Mouse (Mus musculus): ENCODE results near the gene Chst15. TPM values are rescaled to one million over a fixed set of nuclear protein-coding genes. Genes with fewer than 3 reads are reported as not detected.

Chst15 gene
- polyA plus RNA-seq, 1 experiment from 2014 or later, result 24.4 TPM

GRCm38 (mm10) chr7:132197817-132198475 is 119.1 kb downstream of the Chst15 start:
- H3K4me1 ChIP-seq (replicated peaks), result peaks cover 8% of the 10 kb centered on the region
- no peaks in the 10 kb centered on the region for H3K9me3 ChIP-seq
- no peaks in the 10 kb centered on the region for H3K27me3 ChIP-seq
- no peak overlapping the region for H3K4me3 ChIP-seq
- no peaks in the 10 kb centered on the region for H3K36me3 ChIP-seq
- H3K9ac ChIP-seq, result no peak overlapping the region
- no peak overlapping the region for H3K27ac ChIP-seq
- no peak for ATAC-seq (ENCODE audit: low FRiP score)
- no peak overlapping the region for H3K4me2 ChIP-seq
- WGBS, result 54% methylated on average over 7 of the region's 7 CpGs

GRCm38 (mm10) chr7:132196581-132196980 is 120.4 kb downstream of the Chst15 start:
- Histone ChIP-seq H3K36me3 (no peaks in the 10 kb centered on the region), H3K27me3 (no peaks in the 10 kb centered on the region), H3K9me3 (no peaks in the 10 kb centered on the region), H3K4me1 (replicated peaks) (peaks cover 8% of the 10 kb centered on the region), H3K4me3 (no peak overlapping the region), H3K27ac (no peak overlapping the region), H3K9ac (no peak overlapping the region), H3K4me2 (no peak overlapping the region)
- 93% methylated on average over 1 of the region's 1 CpGs for WGBS
- no peak for ATAC-seq (ENCODE audit: low FRiP score)

DNA sequence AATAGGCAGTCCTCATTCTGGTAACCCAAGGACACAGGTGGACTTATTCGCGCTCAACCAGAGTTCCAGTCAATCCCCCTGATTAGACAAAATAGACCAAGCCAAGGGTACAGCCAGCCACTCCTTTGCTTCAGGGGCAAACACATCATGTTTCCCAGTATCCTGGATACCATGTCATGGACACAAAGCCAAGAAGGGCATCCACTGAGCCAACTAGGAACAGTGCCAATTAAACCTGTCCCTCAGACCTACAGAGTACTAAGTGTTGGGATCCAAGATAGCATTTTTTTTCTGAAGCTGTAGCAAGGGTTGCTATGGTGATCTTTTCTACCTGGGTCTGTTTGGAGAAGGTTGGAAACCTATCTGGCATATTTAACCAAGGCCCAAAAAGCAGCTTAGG is 123.4 kb downstream of the Chst15 start:
- H3K4me1 ChIP-seq (replicated peaks), result 0 out of 2 replicates have a peak, but pooled peaks cover under 1% of the 10 kb centered on the region
- H3K9me3 ChIP-seq, result no peaks in the 10 kb centered on the region
- H3K36me3 ChIP-seq, result no peaks in the 10 kb centered on the region
- 89% methylated on average over 2 of the region's 2 CpGs for WGBS
- no peak overlapping the region for H3K4me3 ChIP-seq
- H3K9ac ChIP-seq, result no peak overlapping the region
- no peak for ATAC-seq (ENCODE audit: low FRiP score)
- no peak overlapping the region for H3K4me2 ChIP-seq
- H3K27me3 ChIP-seq, result no peaks in the 10 kb centered on the region
- H3K27ac ChIP-seq, result no peak overlapping the region

GRCm38 (mm10) chr7:132187456-132187855 is 129.6 kb downstream of the Chst15 start:
- H3K27ac ChIP-seq, result no peak overlapping the region
- 62% methylated on average over 3 of the region's 3 CpGs for WGBS

More at GRCm38 (mm10) chr7:132187456-132187855, 129.6 kb downstream of the Chst15 start:
- Histone ChIP-seq H3K4me3 (no peak overlapping the region), H3K27me3 (peaks cover 6% of the 10 kb centered on the region; the same call in 1 of the 2 replicates), H3K4me2 (no peak overlapping the region), H3K9me3 (no peaks in the 10 kb centered on the region), H3K4me1 (replicated peaks) (peaks cover 16% of the 10 kb centered on the region), H3K36me3 (no peaks in the 10 kb centered on the region), H3K9ac (no peak overlapping the region)
- ATAC-seq (ENCODE audit: low FRiP score), result no peak

Other genes with a start within 250 kb of the Chst15 start
- 1.6 and 1.9 TPM in 2 replicates for gene Cpxm2, start 162.5 kb downstream of the Chst15 start, polyA plus RNA-seq (2015; fragmentation: Nextera tagmentation; extraction: Ambion mirVana)